Mouse (Mus musculus) lung, adult 2 months (tissue): ENCODE data around the gene Ppp6r1.

Experiments
- CTCF ChIP-seq: fragments of 200-500 bp; IDR thresholded peaks from 2 replicates; pipeline ENCODE4 v1.5.1; 2011; ENCODE audit warnings: mild to moderate bottlenecking, low read length, control low read depth; ENCODE audit not compliant: insufficient read depth
- POLR2A ChIP-seq: fragments of 200-500 bp; IDR thresholded peaks from 2 replicates; pipeline ENCODE4 v1.6.1; 2011; ENCODE audit warnings: low read depth, mild to moderate bottlenecking, control low read depth, low read length, borderline replicate concordance; ENCODE audit errors: extremely low read depth

- TF ChIP-seq CTCF (no peak), POLR2A (no peak)
These were observed 4.6 kb downstream of the Ppp6r1 start for GRCm38 (mm10) chr7:4654221-4654620.
